ENCODE assay signal across 11 mouse cellular contexts in genomic region chr4:59197078-59197424, GRCm38 (mm10). TPM values are rescaled to one million over a fixed set of nuclear protein-coding genes. Genes with fewer than 3 reads are reported as not detected.
DNase-seq lines count a peak whose midpoint lies in the region; ATAC-seq and TF ChIP-seq lines count a peak whose summit lies in the region.
"Had no signal": no experiment of that assay in that cellular context is flagged by ENCODE, and none has a peak within 500 bp of the region (broad histone marks: within the 10 kb centered on the region; RNA-seq: fewer than 3 reads in every experiment).

No protein-coding gene starts in this region.

- DNase-seq in gastrocnemius, adult 2 months, result no peak
- DNase-seq in gastrocnemius, postnatal 14 days, result no peak
- DNase-seq in lung, embryonic 14.5 days, result no peak
- DNase-seq in lung, postnatal 10 days, result no peak
- peak; percentile 25 for DNase-seq in limb, embryonic 11.5 days (ENCODE audit: low spot score)
- DNase-seq in cerebellum, postnatal 10 days, result no peak
- DNase-seq in cerebellum, postnatal 25 days, result no peak
- DNase-seq: gastrocnemius, postnatal 36 days had no signal

- no peaks in the 10 kb centered on the region for H3K9me3 ChIP-seq in lung, embryonic 14.5 days (ENCODE audit: low read depth, low read length)
- no peaks in the 10 kb centered on the region for H3K9me3 ChIP-seq in limb, embryonic 11.5 days (ENCODE audit: control insufficient read depth, low read length)
- no peaks in the 10 kb centered on the region for H3K9me3 ChIP-seq in neural tube, embryonic 14.5 days (ENCODE audit: control insufficient read depth, low read length)

- peaks cover 29% of the 10 kb centered on the region for H3K4me1 ChIP-seq in lung, embryonic 14.5 days (ENCODE audit: insufficient read depth)
- H3K4me1 ChIP-seq in limb, embryonic 11.5 days (ENCODE audit: control insufficient read depth, insufficient read depth, low read length), result peaks cover 14% of the 10 kb centered on the region
- H3K4me1 ChIP-seq in neural tube, embryonic 14.5 days (ENCODE audit: control insufficient read depth, insufficient read depth, low read length), result peaks cover 26% of the 10 kb centered on the region

- no peak for ATAC-seq in lung, embryonic 14.5 days (ENCODE audit: insufficient read depth)
- peak; percentile 31; the same call in 1 of the 2 replicates for ATAC-seq in limb, embryonic 11.5 days (ENCODE audit: insufficient number of reproducible peaks, low FRiP score, low TSS enrichment, low read depth)
- ATAC-seq in neural tube, embryonic 14.5 days (ENCODE audit: low read depth), result peak; percentile 22; the same call in 1 of the 2 replicates

- H3K4me2 ChIP-seq in lung, embryonic 14.5 days, result peak overlapping the region; percentile 26; the same call in 1 of the 2 replicates
- H3K4me2 ChIP-seq in limb, embryonic 11.5 days (ENCODE audit: low read depth, severe bottlenecking), result 0 out of 2 replicates have a peak overlapping the region, but pooled peaks have one; percentile 11
- H3K4me2 ChIP-seq in neural tube, embryonic 14.5 days (ENCODE audit: low read depth, low read length), result no peak overlapping the region

- intact Hi-C loops in gastrocnemius, adult 2 months (cut with DNase I), result loop anchor here (5.0 kb wide), 1 partner anchor 45 kb away; no protein-coding TSS in a partner anchor
- intact Hi-C loops in gastrocnemius, postnatal 14 days (cut with DNase I; ENCODE audit: low total_unique reads), result no loop called here

- H3K27ac ChIP-seq in gastrocnemius, adult 2 months, result peak overlapping the region; percentile 56
- peak overlapping the region; percentile 42; the same call in 1 of the 2 replicates for H3K27ac ChIP-seq in lung, embryonic 14.5 days (ENCODE audit: low read depth)
- H3K27ac ChIP-seq in limb, embryonic 11.5 days (replicated peaks; ENCODE audit: low read depth, low read length), result peak overlapping the region; percentile 61; the same call in 1 of the 2 replicates
- peak overlapping the region; percentile 40; the same call in 1 of the 2 replicates for H3K27ac ChIP-seq in neural tube, embryonic 14.5 days (ENCODE audit: low read depth, low read length)
- H3K27ac ChIP-seq: macrophage had no signal

- no peaks in the 10 kb centered on the region for H3K36me3 ChIP-seq in lung, embryonic 14.5 days (ENCODE audit: insufficient read depth)
- H3K36me3 ChIP-seq in limb, embryonic 11.5 days (ENCODE audit: control insufficient read depth, insufficient read depth, low read length), result no peaks in the 10 kb centered on the region
- H3K36me3 ChIP-seq in neural tube, embryonic 14.5 days (ENCODE audit: control insufficient read depth, insufficient read depth, low read length), result no peaks in the 10 kb centered on the region

- no peaks in the 10 kb centered on the region for H3K27me3 ChIP-seq in lung, embryonic 14.5 days (ENCODE audit: insufficient read depth, low read length)
- H3K27me3 ChIP-seq in limb, embryonic 11.5 days (ENCODE audit: control insufficient read depth, insufficient read depth, low read length), result no peaks in the 10 kb centered on the region
- H3K27me3 ChIP-seq in neural tube, embryonic 14.5 days (ENCODE audit: control insufficient read depth, insufficient read depth, low read length), result no peaks in the 10 kb centered on the region

- TF ChIP-seq CTCF in gastrocnemius, adult 2 months (IDR thresholded peaks at IDR 0.05), result no peak
- TF ChIP-seq CTCF in lung, embryonic 14.5 days (IDR thresholded peaks at IDR 0.05; ENCODE audit: low read depth), result no peak

- WGBS in lung, embryonic 14.5 days, result 36% methylated on average over 6 of the region's 6 CpGs
- WGBS in limb, embryonic 11.5 days, result 28% methylated on average over 6 of the region's 6 CpGs
- 26% methylated on average over 6 of the region's 6 CpGs for WGBS in neural tube, embryonic 14.5 days

- H3K4me3 ChIP-seq in gastrocnemius, adult 2 months, result no peak overlapping the region
- no peak overlapping the region for H3K4me3 ChIP-seq in lung, embryonic 14.5 days (ENCODE audit: low read depth, low read length)
- H3K4me3 ChIP-seq in limb, embryonic 11.5 days (ENCODE audit: low read depth, low read length), result no peak overlapping the region
- H3K4me3 ChIP-seq in neural tube, embryonic 14.5 days (ENCODE audit: low read depth, low read length), result no peak overlapping the region

- H3K9ac ChIP-seq in lung, embryonic 14.5 days, result no peak overlapping the region
- H3K9ac ChIP-seq in limb, embryonic 11.5 days (ENCODE audit: low read length), result no peak overlapping the region
- no peak overlapping the region for H3K9ac ChIP-seq in neural tube, embryonic 14.5 days (replicated peaks; ENCODE audit: low read depth, low read length)

RNA-seq across cellular contexts. Expression of gene Ugcg, which starts 8.0 kb away (rescaled TPM):
- 1 to 10 TPM; 7.6 to 9.1 TPM for total RNA-seq in gastrocnemius, adult 2 months (2021)
- 10 to 100 TPM; 10.2 to 10.4 TPM for total RNA-seq in gastrocnemius, postnatal 14 days (2021)
- 12.3 and 13.8 TPM in 2 replicates for polyA plus RNA-seq in lung, embryonic 14.5 days (2014; fragmentation: Nextera tagmentation; extraction: Ambion mirVana)
- polyA plus RNA-seq in limb, embryonic 11.5 days (2014; fragmentation: Nextera tagmentation; extraction: Ambion mirVana), result 10.3 TPM in 2 replicates
- 25.9 and 26.6 TPM in 2 replicates for polyA plus RNA-seq in neural tube, embryonic 14.5 days (2014; fragmentation: Nextera tagmentation; extraction: Ambion mirVana)

RNA-seq across cellular contexts. Expression of gene AI481877, which starts 58.3 kb away (rescaled TPM):
- not detected for total RNA-seq in gastrocnemius, adult 2 months (2021)
- not detected for total RNA-seq in gastrocnemius, postnatal 14 days (2021)
- polyA plus RNA-seq in lung, embryonic 14.5 days (2014; fragmentation: Nextera tagmentation; extraction: Ambion mirVana), result not detected in 2 replicates
- not detected in 2 replicates for polyA plus RNA-seq in limb, embryonic 11.5 days (2014; fragmentation: Nextera tagmentation; extraction: Ambion mirVana)
- polyA plus RNA-seq in neural tube, embryonic 14.5 days (2014; fragmentation: Nextera tagmentation; extraction: Ambion mirVana), result 0.05 TPM in 1 of 2 replicates, not detected in the other
- total RNA-seq: gastrocnemius, postnatal 36 days had no signal
- polyA plus RNA-seq: embryonic facial prominence, embryonic 14.5 days; macrophage had no signal
